Mouse (Mus musculus): ENCODE measurements around the gene Stoml2.

Stoml2 gene

DNA sequence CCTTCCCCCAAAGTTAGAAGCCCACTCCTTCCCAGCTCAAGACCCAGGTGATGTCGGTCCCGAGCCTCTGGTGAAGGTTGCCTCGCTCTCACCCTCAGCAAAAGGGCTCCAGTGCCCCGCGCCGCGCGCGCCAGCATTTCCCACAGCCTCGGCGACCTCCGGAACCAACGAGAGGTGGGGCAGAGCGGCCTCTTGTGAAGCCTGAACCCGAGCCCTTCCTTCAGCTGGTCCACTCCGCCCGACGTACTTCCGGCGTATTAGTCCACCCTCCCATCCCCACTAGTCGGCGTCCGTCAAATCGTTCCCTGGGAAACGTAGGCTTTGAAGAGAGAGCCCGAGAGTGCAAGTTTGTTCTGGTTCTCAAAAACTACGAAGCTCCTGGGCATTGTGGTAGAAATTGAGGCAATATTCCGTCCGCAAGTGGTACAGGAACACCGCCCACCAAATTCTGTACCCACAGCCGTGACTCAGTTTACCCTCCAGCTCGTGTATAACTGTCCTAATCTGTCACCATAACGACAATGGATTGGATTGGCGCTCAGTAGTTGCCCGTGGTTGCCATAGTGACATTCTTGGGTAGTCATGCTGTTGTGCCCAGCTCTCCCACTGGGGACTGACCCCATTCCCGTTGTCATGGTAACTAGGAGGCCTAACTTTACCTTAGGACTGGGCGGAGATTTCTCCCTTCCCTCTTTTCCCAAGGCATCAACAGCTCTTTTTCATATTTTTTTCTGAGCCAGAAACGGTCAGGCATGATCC lies at the start of gene Stoml2:
TSS of gene Stoml2 (minus strand) at position 474 of the 759 bp plus-strand sequence.
- DNase-seq (ENCODE audit: low spot score in 2 of 2), result peak; percentile 93 to 94

DNA sequence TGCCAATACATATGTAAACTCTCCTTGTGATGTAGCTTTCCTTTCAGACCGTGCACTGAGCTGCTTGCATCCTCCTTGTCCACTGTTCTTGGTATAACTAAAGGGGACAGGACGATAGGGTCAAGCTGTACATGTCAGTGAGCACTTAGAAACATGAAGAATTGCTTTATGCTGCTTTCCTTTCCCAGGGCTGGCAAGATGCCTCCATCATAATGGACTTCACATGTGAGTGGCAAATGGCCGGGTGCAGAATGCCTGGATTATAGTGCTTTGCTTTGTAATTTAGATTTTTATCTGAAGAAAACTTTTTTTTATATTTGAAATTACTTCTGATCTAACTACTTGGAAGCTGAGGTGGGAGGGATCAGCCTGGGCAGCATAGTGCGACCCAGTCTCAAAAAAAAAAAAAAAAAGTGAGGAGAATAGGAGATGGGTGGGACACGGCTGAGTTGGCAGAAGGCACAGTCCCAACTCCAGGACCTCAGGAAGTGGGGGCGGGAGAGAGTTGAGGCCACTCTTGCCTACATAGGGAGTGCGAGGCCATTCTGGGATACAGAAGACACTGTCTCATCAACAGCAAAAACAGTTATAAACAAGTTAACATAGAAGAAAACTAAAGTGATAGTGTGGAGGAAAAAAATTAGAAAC lies 46.7 kb upstream of the Stoml2 start:
- no peak for DNase-seq (ENCODE audit: low spot score in 2 of 2)

DNA sequence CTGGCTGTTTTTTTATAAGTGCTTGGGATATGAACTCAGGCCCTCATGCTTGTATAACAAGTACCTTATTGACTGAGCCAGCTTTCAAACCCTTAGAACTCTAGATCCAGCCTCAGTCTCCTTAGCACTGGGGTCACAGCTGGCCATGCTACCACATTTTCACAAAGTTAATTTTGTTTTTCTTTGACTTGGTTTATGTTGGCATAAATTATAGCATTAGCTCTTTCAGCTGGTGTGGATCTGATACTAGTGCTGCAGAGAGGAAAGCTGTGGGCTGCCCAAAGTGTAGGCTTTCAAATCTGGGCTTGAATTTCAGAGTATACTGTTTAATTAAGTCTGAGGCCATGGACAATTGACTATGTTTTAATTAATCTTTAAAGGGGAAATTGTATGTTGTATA lies 43.4 kb upstream of the Stoml2 start:
- no peak for DNase-seq (ENCODE audit: low spot score in 2 of 2)

GRCm38 (mm10) chr4:43065471-43065870 lies 34.0 kb upstream of the Stoml2 start:
- no peak for DNase-seq (ENCODE audit: low spot score in 2 of 2)

DNA sequence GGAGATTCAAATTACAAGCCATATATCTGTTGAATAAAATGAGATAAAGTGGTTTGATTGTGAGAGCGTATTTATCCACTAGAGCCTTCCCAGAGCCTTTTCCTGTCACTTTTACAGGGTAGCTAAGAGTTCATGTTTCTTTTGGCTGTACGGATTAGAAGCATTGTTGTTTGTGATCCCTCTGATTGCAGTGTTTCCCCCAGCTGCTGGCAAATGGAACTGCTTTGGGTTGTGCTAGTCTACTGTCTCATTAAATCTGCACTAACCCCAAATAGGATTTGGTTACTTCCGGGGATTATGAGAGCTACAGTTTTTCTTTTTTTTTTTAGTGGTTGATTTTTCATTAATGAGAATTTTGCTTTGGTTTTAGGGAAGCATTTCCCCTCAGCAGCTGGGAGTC lies 28.8 kb upstream of the Stoml2 start:
- DNase-seq (ENCODE audit: low spot score in 2 of 2), result no peak

DNA sequence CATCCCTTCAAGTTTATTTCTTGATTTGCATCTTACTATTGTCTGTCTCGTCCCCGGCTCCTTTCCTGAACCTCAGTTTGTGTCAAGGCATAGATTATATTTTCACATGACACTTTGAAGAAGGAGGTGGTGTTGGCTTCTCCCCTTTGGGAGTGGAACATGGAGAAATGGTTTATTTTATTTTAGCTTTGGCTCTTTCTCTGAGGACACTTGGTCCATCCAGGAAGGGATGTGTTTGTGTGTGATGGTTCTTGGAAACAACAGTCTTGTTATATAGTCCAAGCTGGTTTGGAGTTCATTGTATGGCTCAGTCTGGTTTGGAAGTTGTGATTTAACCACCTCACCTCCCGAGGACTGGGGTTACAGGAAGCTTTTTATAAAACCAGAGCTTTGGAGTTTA lies 28.2 kb upstream of the Stoml2 start:
- no peak for DNase-seq (ENCODE audit: low spot score in 2 of 2)

DNA sequence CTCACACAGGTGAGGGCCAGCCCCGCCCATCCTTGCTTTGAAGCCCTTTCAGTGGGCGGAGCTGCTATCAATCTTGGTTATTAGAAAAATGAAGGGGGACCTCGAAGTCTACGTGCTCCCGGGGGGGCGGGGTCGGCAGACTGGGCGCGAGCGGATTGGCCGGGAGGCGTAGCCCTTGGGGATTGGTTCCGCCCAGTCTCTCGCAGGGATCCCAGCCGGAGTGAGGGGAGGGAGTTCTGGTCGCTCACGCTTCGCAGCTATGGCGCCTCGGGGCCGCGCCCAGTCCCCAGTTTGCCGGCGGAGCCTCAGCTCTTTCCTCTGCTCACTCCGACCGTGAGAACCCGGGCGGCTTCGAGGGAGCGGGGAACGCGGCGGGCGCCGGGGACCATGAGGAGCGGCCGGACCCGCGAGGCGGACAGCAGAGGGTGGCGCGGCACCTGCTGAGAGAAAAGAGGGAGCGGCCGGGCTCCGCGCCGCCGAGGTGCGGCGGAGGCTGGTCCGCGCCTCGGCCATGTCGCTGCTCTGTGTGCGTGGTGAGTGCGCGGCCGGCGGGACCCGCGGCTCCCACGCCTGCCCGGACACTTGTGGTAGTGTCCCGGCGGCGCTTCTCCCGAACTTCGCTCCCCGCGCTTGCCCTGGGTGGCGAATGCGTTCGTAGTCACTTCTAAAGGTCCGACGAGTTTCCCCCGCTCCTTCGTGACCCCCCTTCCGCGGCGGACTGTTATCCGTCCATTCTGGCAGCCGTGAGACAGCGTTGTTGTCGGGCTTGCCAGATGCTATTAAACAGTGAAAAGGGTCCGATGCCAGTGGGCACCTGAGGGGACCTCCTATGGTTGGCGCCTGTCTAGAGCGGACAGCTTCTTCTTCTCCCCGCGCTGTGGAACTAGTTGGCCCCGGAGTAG lies 27.5 kb upstream of the Stoml2 start, which contains the start of gene Unc13b:
TSS of gene Unc13b (plus strand) at position 201 of the 902 bp plus-strand sequence.
- DNase-seq (ENCODE audit: low spot score in 2 of 2), result peak; percentile 88 to 89

GRCm38 (mm10) chr4:43058392-43058752 lies 26.9 kb upstream of the Stoml2 start:
- DNase-seq (ENCODE audit: low spot score in 2 of 2), result no peak

DNA sequence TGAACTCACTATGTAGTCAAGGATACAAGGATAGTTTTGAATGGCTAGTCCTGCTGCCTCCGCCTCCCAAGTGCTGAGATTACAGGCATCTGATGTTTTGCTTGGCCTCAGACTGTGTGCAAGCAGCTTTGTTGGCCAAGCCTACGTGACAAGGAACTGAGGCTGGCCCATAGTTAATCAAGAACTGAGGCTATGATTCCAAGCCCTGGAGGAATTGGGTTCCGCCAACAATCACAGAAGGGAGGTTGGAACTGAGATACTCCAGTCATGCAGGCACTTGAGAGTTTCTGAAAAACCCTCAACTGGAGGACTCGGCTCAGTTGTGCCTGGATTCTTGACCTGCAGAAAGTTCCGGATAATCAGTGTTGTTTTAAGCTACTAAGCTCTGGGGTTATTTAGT lies 26.1 kb upstream of the Stoml2 start:
- DNase-seq (ENCODE audit: low spot score in 2 of 2), result no peak

DNA sequence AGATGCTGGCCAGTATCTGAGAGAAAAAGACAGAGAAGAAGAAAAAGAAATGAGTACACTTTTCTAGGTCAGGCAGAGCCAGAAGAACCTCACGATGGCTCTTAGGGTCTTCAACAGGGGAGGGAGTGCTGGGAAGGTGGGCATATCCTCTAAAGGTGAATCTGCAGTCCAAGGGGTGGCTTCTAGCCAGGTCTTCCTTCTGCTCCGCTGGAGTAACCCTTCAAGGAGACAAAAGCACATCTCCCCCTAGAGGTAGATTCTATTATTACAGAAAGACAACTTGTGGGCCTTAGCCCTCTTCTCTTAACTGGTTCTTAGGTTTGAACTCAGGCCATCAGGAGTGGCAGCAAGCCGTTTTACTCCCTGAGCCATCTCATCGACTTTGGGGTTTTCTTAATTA lies 21.1 kb upstream of the Stoml2 start:
- DNase-seq (ENCODE audit: low spot score in 2 of 2), result no peak

DNA sequence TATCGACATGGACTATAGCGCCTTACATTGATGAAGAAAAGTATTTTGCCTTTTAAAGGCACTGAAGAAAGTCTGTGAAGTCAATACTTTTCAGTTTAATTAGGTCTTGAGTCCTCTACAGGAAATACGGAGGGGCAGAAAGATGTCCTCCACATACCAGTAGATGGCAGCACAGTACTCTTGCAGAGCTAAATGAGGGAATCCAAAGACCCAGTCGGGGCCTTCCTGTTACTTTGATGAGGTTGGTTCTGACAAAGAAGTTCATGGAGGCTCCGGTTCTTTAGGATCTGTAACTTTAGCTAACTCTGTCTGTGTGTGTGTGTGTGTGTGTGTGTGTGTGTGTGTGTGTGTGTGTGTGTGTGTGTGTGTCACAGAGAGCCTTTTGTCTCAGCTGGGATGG lies 15.7 kb upstream of the Stoml2 start:
- DNase-seq (ENCODE audit: low spot score in 2 of 2), result peak; percentile 75 to 81

DNA sequence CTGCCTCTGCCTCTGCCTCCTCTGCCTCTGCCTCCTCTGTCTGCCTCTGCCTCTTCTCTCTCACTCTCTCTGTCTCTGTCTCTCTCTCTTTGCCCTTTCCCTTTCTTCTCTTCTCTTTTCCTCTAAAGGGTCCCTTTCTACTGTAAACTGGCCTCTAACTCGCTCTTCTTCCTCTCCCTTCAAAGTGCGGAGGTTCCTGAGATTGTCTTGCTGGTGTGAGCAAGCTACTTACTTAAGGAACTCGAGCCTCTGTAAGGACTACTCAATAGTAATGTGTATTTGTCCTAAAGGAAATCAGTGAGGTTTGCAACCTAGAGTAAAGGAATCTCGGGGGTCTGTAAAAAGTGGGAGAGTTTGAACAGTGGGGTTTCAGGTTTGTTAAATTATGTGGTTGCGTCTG lies 15.1 kb upstream of the Stoml2 start:
- no peak for DNase-seq (ENCODE audit: low spot score in 2 of 2)

GRCm38 (mm10) chr4:43045659-43046302 lies 14.3 kb upstream of the Stoml2 start, which contains the start of gene Fam214b:
Fam214b (minus strand) TSS chr4:43046220.
- peak; percentile 91 to 92 for DNase-seq (ENCODE audit: low spot score in 2 of 2)

DNA sequence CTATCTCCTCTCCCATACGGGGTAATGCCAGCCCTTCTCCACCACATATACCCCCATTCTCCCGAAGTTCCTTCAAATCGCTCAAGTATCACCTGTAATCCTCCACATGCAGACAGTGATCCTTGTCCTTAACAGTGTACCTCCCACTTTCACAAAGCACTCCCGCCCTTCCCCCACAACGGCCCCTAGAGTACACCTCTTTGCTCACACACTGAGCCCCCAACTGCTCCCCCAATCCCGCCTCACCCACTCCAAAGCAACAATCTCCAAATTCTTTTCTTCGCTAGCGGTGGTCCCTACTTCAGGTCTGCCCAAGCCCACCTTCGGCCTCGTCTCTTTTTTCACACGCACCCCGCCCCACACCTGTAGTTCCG lies 13.8 kb upstream of the Stoml2 start:
- DNase-seq (ENCODE audit: low spot score in 2 of 2), result no peak

DNA sequence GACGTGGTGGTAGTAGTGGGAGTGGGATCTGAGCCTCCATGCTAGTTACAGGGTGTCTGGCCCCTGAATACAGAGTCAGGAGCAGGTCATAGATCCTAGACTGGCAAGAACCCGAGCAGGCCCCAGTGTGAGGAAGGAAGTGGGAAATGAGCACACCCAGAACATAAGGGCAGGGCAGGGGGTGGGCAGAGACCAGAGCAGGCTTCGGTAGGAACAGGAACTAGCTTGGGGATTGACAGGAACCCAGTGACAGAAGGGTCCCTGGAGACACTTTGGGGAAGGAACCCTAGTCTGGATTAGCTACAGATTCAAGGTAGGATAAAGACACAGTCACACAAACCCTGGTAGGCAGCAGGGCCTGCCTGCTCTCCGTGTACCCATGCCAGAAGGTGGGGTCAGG lies 13.2 kb upstream of the Stoml2 start:
- DNase-seq (ENCODE audit: low spot score in 2 of 2), result no peak

- DNase-seq (ENCODE audit: low spot score in 2 of 2), result peak; percentile 54 to 56
Measured at GRCm38 (mm10) chr4:43043644-43044357, 12.3 kb upstream of the Stoml2 start.

DNA sequence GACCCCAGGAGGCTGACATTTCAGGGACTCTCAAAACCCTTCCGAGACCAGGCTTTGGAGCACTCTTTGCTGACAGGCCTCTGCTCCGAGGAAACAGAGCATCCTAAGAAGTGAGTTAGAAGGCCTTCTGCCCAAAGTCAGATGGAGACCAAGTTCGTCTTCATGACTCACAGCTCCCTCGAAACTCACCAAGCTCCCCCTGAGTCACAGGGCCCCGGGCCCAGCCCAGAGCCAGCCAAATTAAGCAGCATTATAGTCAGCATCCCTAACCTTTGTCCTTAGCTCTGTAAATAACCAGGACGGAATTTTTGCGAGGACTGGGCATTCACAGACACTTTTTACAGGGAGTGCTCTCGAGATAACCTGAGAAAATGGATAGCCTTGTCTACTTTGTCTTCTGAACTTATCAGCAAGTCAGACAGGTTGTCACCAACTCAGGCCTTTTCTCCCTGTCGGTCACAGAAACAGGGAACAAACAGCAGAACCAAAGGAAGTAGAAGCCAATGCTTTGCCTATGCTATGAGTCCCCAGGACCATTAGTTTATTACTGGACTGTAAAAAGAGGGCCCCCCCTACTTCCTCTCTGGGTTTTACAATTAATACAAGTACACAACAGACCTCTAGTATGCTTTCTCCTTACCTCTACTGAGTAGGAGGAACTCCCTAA lies 9.5 kb upstream of the Stoml2 start:
- DNase-seq (ENCODE audit: low spot score in 2 of 2), result no peak

- DNase-seq (ENCODE audit: low spot score in 2 of 2), result peak; percentile 92 to 93
Measured at GRCm38 (mm10) chr4:43040114-43040572, 8.6 kb upstream of the Stoml2 start.

- no peak for DNase-seq (ENCODE audit: low spot score in 2 of 2)
Measured at GRCm38 (mm10) chr4:43039609-43040008, 8.1 kb upstream of the Stoml2 start.

Data from right cerebral cortex, adult 2 months (tissue).